Mouse (Mus musculus): Measurements from ENCODE around the gene Lix1l. TPM values are rescaled to one million over a fixed set of nuclear protein-coding genes. Genes with fewer than 3 reads are reported as not detected.

Gene Lix1l
- polyA plus RNA-seq, 1 experiment from 2014 or later = 6.6 TPM

GRCm38 (mm10) chr3:96606618-96607017, 5.7 kb downstream of the Lix1l start:
- H3K36me3 ChIP-seq = peaks cover 7% of the 10 kb centered on the region; the same call in 1 of the 2 replicates
- H3K4me2 ChIP-seq (replicated peaks) = no peak overlapping the region
- H3K9ac ChIP-seq = no peak overlapping the region
- 91% methylated on average over 4 of the region's 4 CpGs for WGBS
- H3K4me3 ChIP-seq = no peak overlapping the region
- ATAC-seq (ENCODE audit: low FRiP score) = no peak
- no peak overlapping the region for H3K27ac ChIP-seq
- H3K27me3 ChIP-seq = no peaks in the 10 kb centered on the region
- peaks cover 33% of the 10 kb centered on the region for H3K4me1 ChIP-seq
- no peaks in the 10 kb centered on the region for H3K9me3 ChIP-seq (replicated peaks)

GRCm38 (mm10) chr3:96617941-96618340, 17.0 kb downstream of the Lix1l start:
- Histone ChIP-seq H3K4me2 (replicated peaks) (no peak overlapping the region), H3K4me1 (no peaks in the 10 kb centered on the region), H3K9ac (no peak overlapping the region), H3K27ac (no peak overlapping the region), H3K9me3 (replicated peaks) (no peaks in the 10 kb centered on the region), H3K27me3 (no peaks in the 10 kb centered on the region), H3K36me3 (peaks cover 68% of the 10 kb centered on the region), H3K4me3 (no peak overlapping the region)
- ATAC-seq (ENCODE audit: low FRiP score) = no peak
- WGBS = 93% methylated on average over 3 of the region's 3 CpGs

GRCm38 (mm10) chr3:96623201-96623600, 22.3 kb downstream of the Lix1l start:
- ATAC-seq (ENCODE audit: low FRiP score) = no peak
- H3K4me1 ChIP-seq = no peaks in the 10 kb centered on the region
- H3K27me3 ChIP-seq = no peaks in the 10 kb centered on the region
- H3K4me3 ChIP-seq = no peak overlapping the region
- peaks cover 55% of the 10 kb centered on the region for H3K36me3 ChIP-seq
- no peak overlapping the region for H3K4me2 ChIP-seq (replicated peaks)
- H3K9me3 ChIP-seq (replicated peaks) = no peaks in the 10 kb centered on the region
- 92% methylated on average over 4 of the region's 4 CpGs for WGBS
- H3K27ac ChIP-seq = no peak overlapping the region
- H3K9ac ChIP-seq = no peak overlapping the region

DNA sequence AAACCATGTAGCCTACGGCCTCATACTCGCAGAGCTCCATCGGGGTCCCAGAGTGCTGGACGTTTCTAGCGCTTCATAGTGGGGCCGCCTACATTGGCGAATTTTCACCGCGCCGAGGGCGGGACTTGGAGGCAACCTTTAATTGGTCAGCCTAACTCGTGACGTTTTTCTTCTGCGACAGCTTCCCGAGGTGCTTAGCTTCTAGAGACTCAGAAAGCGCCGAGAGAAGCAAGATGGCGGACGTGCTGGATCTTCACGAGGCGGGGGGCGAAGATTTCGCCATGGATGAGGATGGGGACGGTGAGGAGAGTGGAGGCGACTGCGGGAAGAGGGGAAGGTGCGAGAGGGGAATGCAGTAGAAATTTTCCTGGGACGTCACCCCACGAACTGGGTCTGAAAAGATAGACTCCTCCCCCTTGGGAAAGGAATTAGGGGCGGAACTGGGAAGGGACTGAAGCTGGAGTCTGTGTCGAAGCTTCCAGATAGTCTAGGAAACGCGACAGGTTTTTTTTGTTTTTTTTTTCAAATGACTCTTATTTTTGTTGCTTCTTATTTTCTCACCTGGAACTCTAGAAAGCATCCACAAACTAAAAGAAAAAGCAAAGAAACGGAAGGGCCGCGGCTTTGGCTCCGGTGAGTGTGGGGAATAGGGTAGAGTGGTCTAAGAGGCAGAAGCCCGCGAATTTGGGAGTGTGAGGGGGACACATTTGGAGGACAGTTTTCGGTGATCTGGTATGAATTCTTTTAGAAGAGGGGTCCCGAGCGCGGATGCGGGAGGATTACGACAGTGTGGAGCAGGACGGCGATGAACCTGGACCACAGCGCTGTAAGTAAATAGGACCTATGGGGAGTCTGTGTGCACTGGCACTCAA, 29.0 kb downstream of the Lix1l start, which contains the start of gene Rbm8a:
Rbm8a (plus strand) TSS at position 205 of the 872 bp plus-strand sequence.
- peaks cover 30% of the 10 kb centered on the region for H3K36me3 ChIP-seq
- ATAC-seq (ENCODE audit: low FRiP score) = peak; percentile 93
- peak within 1 kb of the TSS; percentile 65 for H3K4me3 ChIP-seq
- H3K4me1 ChIP-seq = peaks cover 20% of the 10 kb centered on the region
- peak within 1 kb of the TSS; percentile 74 for H3K4me2 ChIP-seq (replicated peaks)
- 1% methylated on average over 48 of the region's 48 CpGs for WGBS
- H3K27me3 ChIP-seq = no peaks in the 10 kb centered on the region
- H3K9me3 ChIP-seq (replicated peaks) = no peaks in the 10 kb centered on the region
- peak within 1 kb of the TSS; percentile 63 for H3K9ac ChIP-seq
- peak within 1 kb of the TSS; percentile 71 for H3K27ac ChIP-seq

- Histone ChIP-seq H3K9ac (no peak overlapping the region), H3K9me3 (replicated peaks) (no peaks in the 10 kb centered on the region), H3K4me2 (replicated peaks) (no peak overlapping the region), H3K27ac (no peak overlapping the region), H3K4me1 (peaks cover 32% of the 10 kb centered on the region), H3K4me3 (no peak overlapping the region), H3K36me3 (peaks cover 27% of the 10 kb centered on the region; the same call in 1 of the 2 replicates), H3K27me3 (no peaks in the 10 kb centered on the region)
- no peak for ATAC-seq (ENCODE audit: low FRiP score)
Measured at GRCm38 (mm10) chr3:96632058-96632457, 31.1 kb downstream of the Lix1l start.

- Histone ChIP-seq H3K9me3 (replicated peaks) (no peaks in the 10 kb centered on the region), H3K27me3 (no peaks in the 10 kb centered on the region), H3K4me1 (peaks cover 30% of the 10 kb centered on the region), H3K9ac (no peak overlapping the region), H3K36me3 (peaks cover 40% of the 10 kb centered on the region), H3K4me2 (replicated peaks) (no peak overlapping the region), H3K27ac (no peak overlapping the region), H3K4me3 (no peak overlapping the region)
- 62% methylated on average over 1 of the region's 1 CpGs for WGBS
- ATAC-seq (ENCODE audit: low FRiP score) = no peak
Measured at GRCm38 (mm10) chr3:96634015-96634414, 33.1 kb downstream of the Lix1l start.

DNA sequence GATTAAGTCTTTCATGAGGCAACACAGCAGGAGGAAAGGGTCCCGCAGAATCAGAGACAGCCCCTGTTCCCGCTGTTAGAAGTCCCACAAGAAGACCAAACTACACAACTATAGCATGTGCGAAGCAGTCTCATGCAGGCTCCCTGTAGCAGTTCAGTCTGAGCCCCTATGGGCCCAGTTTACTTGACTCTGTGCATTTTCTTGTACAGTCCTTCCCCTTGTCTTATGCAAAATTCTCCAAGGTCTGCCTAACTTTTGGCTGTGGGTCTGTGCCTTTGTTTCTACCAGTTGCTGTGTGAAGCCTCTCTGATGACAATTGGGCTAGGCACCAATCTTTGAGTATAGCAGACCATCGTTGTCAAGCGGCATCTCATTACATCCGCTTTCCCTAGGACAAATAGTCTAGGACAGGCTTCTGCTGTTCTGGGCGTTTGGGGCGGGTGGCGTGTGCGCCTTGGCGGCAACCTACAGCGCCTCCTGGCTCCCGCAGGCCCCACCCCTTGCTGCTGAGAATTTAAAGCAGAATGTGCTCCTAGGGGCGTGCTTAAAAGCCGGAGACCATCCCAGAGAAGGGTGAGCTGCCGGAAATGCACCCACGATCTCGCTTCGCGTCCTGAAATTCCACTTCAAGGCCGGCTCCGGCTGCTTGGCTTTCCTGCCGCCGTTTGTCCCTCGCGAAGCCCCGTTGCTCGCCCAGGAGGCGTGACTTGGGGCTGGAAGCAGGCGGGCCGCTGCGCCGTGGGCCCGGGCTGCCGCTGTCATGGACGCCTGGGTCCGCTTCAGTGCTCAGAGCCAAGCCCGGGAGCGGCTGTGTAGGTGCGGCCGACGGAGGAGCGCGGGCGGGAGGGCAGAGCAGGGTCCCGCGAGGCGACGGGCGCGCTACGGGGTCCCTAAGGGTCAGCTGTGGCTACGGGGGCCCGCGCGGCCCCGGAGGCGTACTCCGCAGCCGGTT, 34.3 kb downstream of the Lix1l start, which contains the start of the genes Pex11b and Gm42957:
Pex11b (plus strand) TSS at position 449 of the 952 bp plus-strand sequence.
Gm42957 (plus strand) TSS at position 547 of the 952 bp plus-strand sequence.
- Histone ChIP-seq H3K9me3 (replicated peaks) (no peaks in the 10 kb centered on the region), H3K27ac (peak within 1 kb of the TSS; percentile 81), H3K27me3 (no peaks in the 10 kb centered on the region), H3K4me2 (replicated peaks) (peak within 1 kb of the TSS; percentile 87), H3K4me3 (peak within 1 kb of the TSS; percentile 94), H3K9ac (peak within 1 kb of the TSS; percentile 95), H3K4me1 (peaks cover 27% of the 10 kb centered on the region), H3K36me3 (peaks cover 50% of the 10 kb centered on the region)
- ATAC-seq (ENCODE audit: low FRiP score) = peak; percentile 88
- 2% methylated on average over 60 of the region's 60 CpGs for WGBS

- Histone ChIP-seq H3K27ac (peak overlapping the region; percentile 81), H3K4me3 (peak overlapping the region; percentile 94), H3K36me3 (peaks cover 52% of the 10 kb centered on the region), H3K27me3 (no peaks in the 10 kb centered on the region), H3K9me3 (replicated peaks) (no peaks in the 10 kb centered on the region), H3K9ac (peak overlapping the region; percentile 95), H3K4me2 (replicated peaks) (peak overlapping the region; percentile 87), H3K4me1 (peaks cover 21% of the 10 kb centered on the region)
- 9% methylated on average over 15 of the region's 15 CpGs for WGBS
- ATAC-seq (ENCODE audit: low FRiP score) = no peak; the same call in 1 of the 2 replicates
Measured at GRCm38 (mm10) chr3:96635906-96636305, 35.0 kb downstream of the Lix1l start.

DNA sequence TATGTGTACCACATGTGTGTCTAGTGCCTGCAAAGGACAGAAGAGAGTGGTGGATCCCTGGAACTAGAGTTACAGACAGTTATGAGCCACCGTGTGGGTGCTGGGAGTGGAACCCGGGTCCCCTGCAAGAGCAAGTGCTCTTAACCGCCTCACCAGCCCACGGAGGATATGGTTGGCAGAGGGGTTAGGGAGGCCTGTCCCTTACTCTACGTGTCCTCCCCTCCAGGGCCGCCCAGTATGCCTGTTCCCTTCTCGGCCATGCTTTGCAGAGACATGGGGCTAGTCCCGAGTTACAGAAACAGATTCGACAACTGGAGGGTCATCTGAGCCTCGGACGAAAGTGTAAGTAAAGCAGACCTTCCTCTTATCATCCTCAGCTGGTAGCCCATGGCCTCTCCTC, 35.5 kb downstream of the Lix1l start:
- Histone ChIP-seq H3K4me3 (peak overlapping the region; percentile 94), H3K9ac (peak overlapping the region; percentile 95), H3K36me3 (peaks cover 47% of the 10 kb centered on the region), H3K9me3 (replicated peaks) (no peaks in the 10 kb centered on the region), H3K27ac (no peak overlapping the region), H3K4me1 (peaks cover 17% of the 10 kb centered on the region), H3K27me3 (no peaks in the 10 kb centered on the region), H3K4me2 (replicated peaks) (peak overlapping the region; percentile 87)
- WGBS = 69% methylated on average over 11 of the region's 11 CpGs
- no peak for ATAC-seq (ENCODE audit: low FRiP score)

DNA sequence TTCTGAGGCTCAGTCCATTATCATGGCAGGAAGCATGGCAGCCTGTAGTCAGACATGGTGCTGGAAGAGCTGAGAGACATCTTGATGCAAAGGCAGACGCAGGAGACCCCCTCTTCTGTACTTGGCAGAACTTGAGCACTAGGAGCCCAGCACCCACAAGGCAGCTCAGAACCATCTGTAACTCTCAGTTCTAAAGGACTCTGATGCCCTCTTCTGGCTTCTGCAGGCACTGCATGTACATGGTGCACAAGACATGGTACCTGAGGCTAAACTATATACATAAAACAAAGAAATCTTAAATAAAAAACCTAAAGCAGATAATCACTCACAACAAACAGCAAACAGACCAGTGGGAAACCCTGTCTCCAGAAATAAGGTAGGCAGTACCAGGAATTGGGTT, 38.3 kb downstream of the Lix1l start:
- ATAC-seq (ENCODE audit: low FRiP score) = no peak
- no peak overlapping the region for H3K27ac ChIP-seq
- WGBS = 77% methylated on average over 1 of the region's 1 CpGs
- peaks cover 43% of the 10 kb centered on the region for H3K36me3 ChIP-seq
- no peaks in the 10 kb centered on the region for H3K9me3 ChIP-seq (replicated peaks)
- no peak overlapping the region for H3K9ac ChIP-seq
- H3K4me1 ChIP-seq = peaks cover 17% of the 10 kb centered on the region
- H3K27me3 ChIP-seq = no peaks in the 10 kb centered on the region
- no peak overlapping the region for H3K4me3 ChIP-seq
- no peak overlapping the region for H3K4me2 ChIP-seq (replicated peaks)

DNA sequence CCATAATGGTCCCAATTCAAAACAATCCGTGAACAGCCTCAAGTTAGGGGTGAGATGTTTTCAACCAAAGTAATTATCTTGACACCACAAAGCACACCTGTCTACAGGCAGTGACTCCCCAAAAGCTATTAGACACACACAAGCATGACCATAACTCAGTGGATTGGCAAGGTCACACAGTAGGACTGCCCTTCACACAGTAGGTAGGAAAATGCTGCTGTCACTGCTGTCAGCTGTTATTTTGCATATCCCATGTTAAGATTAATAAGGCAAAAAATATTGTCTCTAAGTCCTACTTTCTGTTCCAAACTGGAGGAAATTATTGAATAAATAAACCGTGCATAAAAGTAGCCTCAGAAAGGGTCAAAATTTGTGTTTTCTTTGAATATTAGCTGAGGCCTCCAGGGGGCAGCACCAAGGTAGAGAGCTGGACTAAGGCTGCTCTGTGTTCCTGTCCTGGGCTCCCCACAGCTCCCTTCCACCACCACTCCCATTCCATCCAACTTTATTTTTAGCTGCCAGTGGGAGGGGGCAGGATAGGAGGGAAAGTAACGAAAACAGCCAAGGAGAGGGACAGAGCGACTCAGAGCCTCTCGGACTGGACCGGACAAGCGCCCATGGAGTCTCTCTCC, 44.2 kb downstream of the Lix1l start, which contains the start of gene Itga10:
Itga10 (plus strand) TSS at position 567 of the 632 bp plus-strand sequence.
- no peak for ATAC-seq (ENCODE audit: low FRiP score)
- peaks cover 26% of the 10 kb centered on the region for H3K36me3 ChIP-seq
- no peaks in the 10 kb centered on the region for H3K4me1 ChIP-seq
- no peaks in the 10 kb centered on the region for H3K27me3 ChIP-seq
- no peaks in the 10 kb centered on the region for H3K9me3 ChIP-seq (replicated peaks)
- no peak within 1 kb of the TSS for H3K4me3 ChIP-seq
- H3K4me2 ChIP-seq (replicated peaks) = no peak within 1 kb of the TSS
- WGBS = 67% methylated on average over 7 of the region's 7 CpGs
- H3K9ac ChIP-seq = no peak within 1 kb of the TSS
- no peak within 1 kb of the TSS for H3K27ac ChIP-seq
